Mouse (Mus musculus) lung, embryonic 16.5 days (tissue): ENCODE data around the gene Slc31a1. TPM values are rescaled to one million over a fixed set of nuclear protein-coding genes. Genes with fewer than 3 reads are reported as not detected.

Experiments used
- ATAC-seq: fragments of 200-750 bp; cut with Nextera tagmentation; 2 replicates; pipeline ENCODE4 v1.8.0; 2017; ENCODE audit warnings: low read depth, mild to moderate bottlenecking, moderate library complexity
- H3K27ac ChIP-seq: fragments of 300-500 bp; sonication (generic); 2 replicates; pipeline ENCODE4 v1.5.1; 2014; ENCODE audit warnings: mild to moderate bottlenecking, control low read depth, low read length
- H3K27me3 ChIP-seq: fragments of 300-500 bp; sonication (generic); 2 replicates; pipeline ENCODE4 v1.6.1; 2014; ENCODE audit warnings: low read depth, low read length, mixed read lengths; ENCODE audit not compliant: control insufficient read depth, insufficient read depth
- H3K36me3 ChIP-seq: fragments of 300-500 bp; sonication (generic); 2 replicates; pipeline ENCODE4 v1.6.1; 2014; ENCODE audit warnings: low read length; ENCODE audit not compliant: control insufficient read depth, insufficient read depth
- H3K4me1 ChIP-seq: fragments of 300-500 bp; sonication (generic); replicated peaks from 2 replicates; pipeline ENCODE4 v1.6.1; 2014; ENCODE audit warnings: low read length, mixed read lengths; ENCODE audit not compliant: control insufficient read depth, insufficient read depth
- H3K4me2 ChIP-seq: fragments of 300-500 bp; sonication (generic); 2 replicates; pipeline ENCODE4 v1.6.1; 2014; ENCODE audit warnings: low read depth, low read length, control low read depth
- H3K4me3 ChIP-seq: fragments of 300-500 bp; sonication (generic); 2 replicates; pipeline ENCODE4 v1.5.1; 2014; ENCODE audit warnings: mild to moderate bottlenecking, low read length, control low read depth
- H3K9ac ChIP-seq: fragments of 300-500 bp; sonication (generic); 2 replicates; pipeline ENCODE4 v1.6.1; 2014; ENCODE audit warnings: low read length, control low read depth
- H3K9me3 ChIP-seq: fragments of 300-500 bp; sonication (generic); 2 replicates; pipeline ENCODE4 v1.6.1; 2016; ENCODE audit warnings: low read length; ENCODE audit not compliant: control insufficient read depth
- WGBS: fragments of 180-500 bp; shearing (Covaris S2); extraction: QIAGEN DNeasy Blood & Tissue Kit; methylation state at CpG from one replicate; pipeline ENCODE4 v1.1.7; 2014; 5-methylcytosine and 5-hydroxymethylcytosine counted together
- polyA plus RNA-seq: library from polyadenylated mRNA; unstranded; fragments of >200 nt; fragmentation: Nextera tagmentation; extraction: Ambion mirVana; gene quantifications from 2 replicates; pipeline ENCODE4 v1.2.1, GENCODE M21; 2015

The Slc31a1 gene
- polyA plus RNA-seq, 1 experiment from 2014 or later: 51.9 TPM

GRCm38 (mm10) chr4:62430678-62431077, 70.2 kb downstream of the Slc31a1 start:
- no peak for ATAC-seq
- Histone ChIP-seq H3K27ac (no peak overlapping the region), H3K4me3 (no peak overlapping the region), H3K4me1 (no peaks in the 10 kb centered on the region), H3K4me2 (no peak overlapping the region), H3K9me3 (no peaks in the 10 kb centered on the region), H3K27me3 (no peaks in the 10 kb centered on the region), H3K9ac (no peak overlapping the region), H3K36me3 (peaks cover 2% of the 10 kb centered on the region; the same call in 1 of the 2 replicates)

DNA sequence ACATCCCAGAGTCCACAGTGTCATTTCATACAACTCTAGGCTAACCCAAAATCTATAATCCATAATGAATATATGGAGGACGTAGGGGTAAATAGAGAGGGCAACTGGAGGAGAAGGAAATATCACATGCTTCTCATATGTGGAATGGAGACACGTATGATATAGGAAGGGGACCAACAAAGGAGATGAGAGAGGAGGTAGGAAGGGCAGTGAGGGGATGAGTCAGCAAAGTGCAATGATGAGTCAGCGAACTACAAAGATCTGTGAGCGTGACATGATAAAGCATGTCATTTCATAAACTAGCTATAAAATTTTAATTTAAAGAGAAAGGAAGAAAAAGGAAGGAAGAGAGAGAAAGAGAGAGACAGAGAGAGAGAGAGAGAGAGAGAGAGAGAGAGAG, 71.0 kb downstream of the Slc31a1 start:
- H3K27ac ChIP-seq: no peak overlapping the region
- no peaks in the 10 kb centered on the region for H3K27me3 ChIP-seq
- no peaks in the 10 kb centered on the region for H3K9me3 ChIP-seq
- no peaks in the 10 kb centered on the region for H3K36me3 ChIP-seq
- no peak overlapping the region for H3K9ac ChIP-seq
- no peak for ATAC-seq
- H3K4me2 ChIP-seq: no peak overlapping the region
- 67% methylated on average over 4 of the region's 4 CpGs for WGBS
- no peaks in the 10 kb centered on the region for H3K4me1 ChIP-seq
- no peak overlapping the region for H3K4me3 ChIP-seq

DNA sequence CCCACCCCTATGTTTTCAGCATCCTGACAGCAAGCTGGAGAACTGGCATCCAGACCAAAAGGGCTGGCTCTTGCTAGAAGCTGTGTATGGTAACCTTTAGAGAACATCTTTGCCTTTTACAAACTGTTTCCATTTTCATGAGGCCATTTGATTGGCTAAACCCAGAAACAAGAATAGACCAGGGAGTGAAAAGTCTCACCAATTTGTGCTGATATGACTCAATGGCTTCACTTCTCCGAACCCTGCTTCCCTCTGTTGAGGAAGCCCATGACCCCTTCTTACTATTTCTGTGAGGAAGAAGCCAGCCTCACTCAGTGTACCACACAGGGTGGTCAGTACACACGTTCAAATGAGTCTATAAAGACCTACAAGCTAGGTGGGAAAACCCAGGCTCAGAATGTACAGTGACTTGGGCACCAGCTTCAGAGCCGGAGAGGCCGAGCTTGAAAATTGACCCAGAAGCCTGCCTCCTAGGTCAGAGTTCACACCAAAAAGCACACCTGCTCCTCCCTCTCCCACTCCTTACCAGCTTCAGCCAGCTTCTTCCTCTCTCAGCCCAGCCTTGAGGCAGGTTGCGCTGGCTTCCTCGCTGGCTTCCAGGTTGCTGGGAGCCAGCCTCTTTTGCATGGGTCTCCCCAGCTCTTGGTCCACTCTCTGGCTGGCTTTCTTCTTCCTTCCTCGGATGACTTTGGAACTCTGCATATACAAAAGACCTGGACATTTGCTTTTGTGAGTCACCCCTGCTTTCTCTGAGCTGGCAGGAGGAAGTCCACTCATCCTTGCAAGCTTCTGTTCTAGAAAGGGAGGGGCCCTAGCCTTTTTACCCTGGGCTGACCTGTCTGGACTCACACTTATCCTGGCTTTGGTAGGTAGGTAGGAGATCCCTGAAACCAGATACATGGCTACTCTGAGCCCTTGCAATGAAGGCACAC, 73.7 kb downstream of the Slc31a1 start:
- Histone ChIP-seq H3K9ac (no peak overlapping the region), H3K27ac (no peak overlapping the region), H3K36me3 (no peaks in the 10 kb centered on the region), H3K9me3 (no peaks in the 10 kb centered on the region), H3K4me1 (no peaks in the 10 kb centered on the region), H3K4me2 (no peak overlapping the region), H3K27me3 (no peaks in the 10 kb centered on the region), H3K4me3 (no peak overlapping the region)
- 69% methylated on average over 7 of the region's 7 CpGs for WGBS
- no peak for ATAC-seq

GRCm38 (mm10) chr4:62435081-62435480, 74.6 kb downstream of the Slc31a1 start, which contains the start of gene Rnf183:
TSS of gene Rnf183 (minus strand) at chr4:62435252.
- no peak for ATAC-seq
- no peak within 1 kb of the TSS for H3K9ac ChIP-seq
- no peaks in the 10 kb centered on the region for H3K9me3 ChIP-seq
- no peak within 1 kb of the TSS for H3K4me2 ChIP-seq
- WGBS: 75% methylated on average over 6 of the region's 6 CpGs
- no peaks in the 10 kb centered on the region for H3K36me3 ChIP-seq
- H3K4me1 ChIP-seq: no peaks in the 10 kb centered on the region
- no peak within 1 kb of the TSS for H3K27ac ChIP-seq
- H3K27me3 ChIP-seq: no peaks in the 10 kb centered on the region
- no peak within 1 kb of the TSS for H3K4me3 ChIP-seq

DNA sequence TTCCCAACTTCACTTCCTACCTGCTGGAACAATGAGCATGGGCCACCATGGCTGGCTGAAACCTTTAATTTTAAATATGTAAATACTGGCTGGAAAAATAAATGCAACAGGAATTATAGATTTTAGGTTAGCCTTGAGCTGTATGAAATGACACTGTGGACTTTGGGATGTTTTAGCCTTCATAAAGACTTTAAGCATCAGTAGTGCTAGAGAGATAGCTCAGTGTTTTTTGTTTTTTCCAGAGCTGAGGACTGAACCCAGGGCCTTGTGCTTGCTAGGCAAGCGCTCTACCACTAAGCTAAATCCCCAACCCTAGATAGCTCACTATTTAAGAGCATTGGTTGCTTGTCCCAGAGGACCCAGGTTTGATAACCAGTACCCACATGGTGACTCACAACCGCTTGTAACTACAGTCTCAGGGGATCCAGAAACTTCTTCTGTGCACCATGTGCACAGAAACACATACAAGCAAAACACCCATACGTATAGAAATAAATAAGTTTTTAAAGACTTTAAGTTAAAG, 76.8 kb downstream of the Slc31a1 start:
- Histone ChIP-seq H3K9me3 (no peaks in the 10 kb centered on the region), H3K4me1 (no peaks in the 10 kb centered on the region), H3K27ac (no peak overlapping the region), H3K27me3 (no peaks in the 10 kb centered on the region), H3K4me2 (no peak overlapping the region), H3K36me3 (no peaks in the 10 kb centered on the region), H3K4me3 (no peak overlapping the region), H3K9ac (no peak overlapping the region)
- ATAC-seq: no peak
- WGBS: 83% methylated on average over 3 of the region's 3 CpGs

DNA sequence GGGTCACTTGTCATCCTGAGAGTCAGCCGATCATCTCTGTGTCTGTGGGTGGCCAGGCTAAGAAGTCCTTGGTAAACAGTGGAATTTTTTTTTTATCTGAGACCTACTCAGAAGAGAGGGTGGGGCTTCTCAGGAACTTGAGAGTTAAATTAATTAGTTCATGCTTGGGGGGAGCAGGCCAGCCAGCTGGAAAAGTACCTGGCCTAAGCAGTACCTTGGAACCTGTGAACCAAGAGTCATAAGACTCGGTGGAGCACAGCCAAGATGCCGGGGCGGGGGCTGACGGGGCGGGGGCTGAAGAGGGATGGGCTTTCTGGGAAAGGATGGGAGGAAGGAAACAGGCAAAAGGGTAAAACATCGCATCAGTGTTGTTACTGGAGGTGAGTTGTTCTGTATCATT, 77.3 kb downstream of the Slc31a1 start:
- H3K9ac ChIP-seq: no peak overlapping the region
- ATAC-seq: no peak
- H3K9me3 ChIP-seq: no peaks in the 10 kb centered on the region
- H3K27me3 ChIP-seq: no peaks in the 10 kb centered on the region
- H3K27ac ChIP-seq: no peak overlapping the region
- no peaks in the 10 kb centered on the region for H3K36me3 ChIP-seq
- no peaks in the 10 kb centered on the region for H3K4me1 ChIP-seq
- H3K4me3 ChIP-seq: no peak overlapping the region
- H3K4me2 ChIP-seq: no peak overlapping the region
- WGBS: 66% methylated on average over 7 of the region's 7 CpGs

DNA sequence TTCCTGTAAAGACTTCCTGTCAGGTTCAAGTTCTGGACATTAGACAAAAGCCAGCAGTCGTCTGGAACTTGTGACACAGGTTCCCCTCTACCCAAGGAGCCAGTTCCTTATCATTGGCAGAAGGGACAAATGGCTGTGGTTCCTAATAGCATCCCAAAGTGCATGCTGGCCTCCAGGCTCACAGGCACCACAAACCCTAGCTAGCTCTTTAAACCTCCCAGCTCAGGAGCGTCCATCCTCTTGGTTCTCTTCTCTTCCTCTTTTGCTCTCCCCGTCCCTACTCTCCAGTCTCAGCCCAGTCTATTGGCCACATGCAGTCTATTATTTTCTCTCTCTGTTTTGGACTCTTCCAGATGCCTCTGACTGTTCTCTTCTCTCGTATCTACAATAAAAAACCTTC, 79.3 kb downstream of the Slc31a1 start:
- H3K4me1 ChIP-seq: no peaks in the 10 kb centered on the region
- H3K4me2 ChIP-seq: no peak overlapping the region
- no peak overlapping the region for H3K9ac ChIP-seq
- no peak overlapping the region for H3K27ac ChIP-seq
- H3K36me3 ChIP-seq: no peaks in the 10 kb centered on the region
- H3K4me3 ChIP-seq: no peak overlapping the region
- 53% methylated on average over 4 of the region's 4 CpGs for WGBS
- no peaks in the 10 kb centered on the region for H3K27me3 ChIP-seq
- ATAC-seq: no peak
- H3K9me3 ChIP-seq: no peaks in the 10 kb centered on the region

DNA sequence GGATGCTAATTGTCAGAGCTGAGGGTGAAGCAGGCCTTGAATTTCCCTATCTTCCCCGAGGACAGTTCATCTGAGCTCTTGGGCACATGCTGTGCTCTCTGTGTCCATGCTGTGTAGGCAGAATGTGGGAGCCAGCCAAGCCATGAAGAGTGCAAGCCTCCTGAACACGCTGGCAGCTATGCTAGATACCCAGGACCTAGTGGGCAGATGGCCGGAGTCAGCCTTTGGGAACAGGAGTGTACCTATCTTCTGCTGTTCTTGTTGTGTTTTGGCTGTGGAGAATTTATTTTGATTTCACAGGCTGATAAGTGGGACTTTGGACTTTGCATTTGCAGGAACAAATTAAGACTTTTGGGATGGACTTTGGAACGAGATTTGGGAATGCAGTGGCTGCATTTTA, 80.0 kb downstream of the Slc31a1 start:
- no peak overlapping the region for H3K9ac ChIP-seq
- no peaks in the 10 kb centered on the region for H3K27me3 ChIP-seq
- WGBS: 66% methylated on average over 4 of the region's 4 CpGs
- H3K9me3 ChIP-seq: no peaks in the 10 kb centered on the region
- no peaks in the 10 kb centered on the region for H3K36me3 ChIP-seq
- H3K27ac ChIP-seq: no peak overlapping the region
- ATAC-seq: no peak
- H3K4me2 ChIP-seq: no peak overlapping the region
- H3K4me1 ChIP-seq: no peaks in the 10 kb centered on the region
- H3K4me3 ChIP-seq: no peak overlapping the region

- no peaks in the 10 kb centered on the region for H3K9me3 ChIP-seq
- no peaks in the 10 kb centered on the region for H3K36me3 ChIP-seq
- H3K27me3 ChIP-seq: no peaks in the 10 kb centered on the region
- ATAC-seq: no peak
- no peak overlapping the region for H3K4me2 ChIP-seq
- 52% methylated on average over 4 of the region's 4 CpGs for WGBS
- H3K27ac ChIP-seq: no peak overlapping the region
- H3K9ac ChIP-seq: no peak overlapping the region
- H3K4me1 ChIP-seq: no peaks in the 10 kb centered on the region
- H3K4me3 ChIP-seq: no peak overlapping the region
Observed at GRCm38 (mm10) chr4:62440986-62441385, 80.5 kb downstream of the Slc31a1 start.
